Mouse (Mus musculus): ENCODE measurements at regions not wholly inside any gene's neighbourhood (a gene's known extent, or its start where the extent isn't known, plus 50 kb on each side); places are given as distances from the start of the nearest gene placed in this dataset.
A peak's percentile ranks its signal among the peaks of the same experiment; 100 is the strongest.

DNA sequence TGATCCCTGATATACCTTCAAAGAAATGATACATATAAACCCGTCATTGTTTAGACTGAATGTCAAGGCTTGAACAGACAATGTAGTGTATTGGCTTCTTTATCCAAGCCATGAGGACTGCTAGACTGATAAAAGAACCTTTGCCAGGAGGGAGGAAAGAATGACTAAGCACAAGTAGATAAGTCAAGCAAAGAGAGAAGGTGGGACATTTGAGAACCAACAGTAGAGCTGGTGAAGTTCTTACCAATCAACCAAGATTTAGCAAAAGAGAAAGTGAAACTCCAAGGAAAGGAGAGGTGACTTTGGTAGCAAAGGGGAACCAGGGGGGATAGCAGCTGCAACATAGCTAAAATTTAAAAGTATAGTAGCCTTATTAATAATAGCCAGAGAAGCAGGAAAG lies 273.0 kb upstream of the Ldb2 start:
- no peak overlapping the region for H3K27ac ChIP-seq (ENCODE audit: insufficient read depth, low read depth)
- H3K9me3 ChIP-seq (replicated peaks; ENCODE audit: low read length): no peaks in the 10 kb centered on the region
- in situ Hi-C loops (cut with MboI; ENCODE audit: low pct_ligation_motif_present, low pct_unique_long_range_greater_than_20kb, low sequenced_read_pairs) (no loop called here), dilution Hi-C loops (cut with MboI; ENCODE audit: extremely low pct_ligation_motif_present, extremely low pct_unique_long_range_greater_than_20kb, low sequenced_read_pairs) (no loop called here)
- H3K27me3 ChIP-seq (replicated peaks): no peaks in the 10 kb centered on the region
- H3K4me1 ChIP-seq (ENCODE audit: control insufficient read depth in 1 of 2, insufficient read depth in 2 of 2): 0 out of 4 replicates have a peak, but pooled peaks cover 2 to 5% of the 10 kb centered on the region in 2 experiments
- H3K9ac ChIP-seq (ENCODE audit: insufficient read depth, low read depth): no peak overlapping the region
- H3K79me2 ChIP-seq (replicated peaks; ENCODE audit: control insufficient read depth, extremely low read depth, insufficient read depth, poor library complexity, severe bottlenecking): no peaks in the 10 kb centered on the region
- no peaks in the 10 kb centered on the region for H3K36me3 ChIP-seq (replicated peaks in 1 of 2; ENCODE audit: control insufficient read depth in 1 of 2, insufficient read depth in 1 of 2, low read length in 1 of 2)
- H3K4me3 ChIP-seq (replicated peaks in 1 of 3; ENCODE audit: low read depth in 2 of 3, low read length in 2 of 3, poor library complexity in 1 of 3): no peak overlapping the region
- no peak for TF ChIP-seq NELFE (IDR thresholded peaks at IDR 0.05; ENCODE audit: low read depth, low read length)
- no peak for TF ChIP-seq TBP (conservative IDR thresholded peaks at IDR 0.05; ENCODE audit: low read depth, low read length)
- TF ChIP-seq POLR2A (IDR thresholded peaks at IDR 0.05; ENCODE audit: low read depth, low read length): no peak
- TF ChIP-seq JUND (conservative IDR thresholded peaks at IDR 0.05; ENCODE audit: low read depth, low read length): peak; percentile 57
- TF ChIP-seq ZC3H11A (IDR thresholded peaks at IDR 0.05; ENCODE audit: low read depth, low read length): no peak
- TF ChIP-seq MAX (IDR thresholded peaks at IDR 0.05; ENCODE audit: low read length): no peak
- peak overlapping the region; percentile 71; the same call in 1 of the 2 replicates for H3K4me2 ChIP-seq (ENCODE audit: insufficient read depth, low read depth, poor library complexity, severe bottlenecking)
- peak; percentile 41 for DNase-seq (ENCODE audit: extremely low read depth)

DNA sequence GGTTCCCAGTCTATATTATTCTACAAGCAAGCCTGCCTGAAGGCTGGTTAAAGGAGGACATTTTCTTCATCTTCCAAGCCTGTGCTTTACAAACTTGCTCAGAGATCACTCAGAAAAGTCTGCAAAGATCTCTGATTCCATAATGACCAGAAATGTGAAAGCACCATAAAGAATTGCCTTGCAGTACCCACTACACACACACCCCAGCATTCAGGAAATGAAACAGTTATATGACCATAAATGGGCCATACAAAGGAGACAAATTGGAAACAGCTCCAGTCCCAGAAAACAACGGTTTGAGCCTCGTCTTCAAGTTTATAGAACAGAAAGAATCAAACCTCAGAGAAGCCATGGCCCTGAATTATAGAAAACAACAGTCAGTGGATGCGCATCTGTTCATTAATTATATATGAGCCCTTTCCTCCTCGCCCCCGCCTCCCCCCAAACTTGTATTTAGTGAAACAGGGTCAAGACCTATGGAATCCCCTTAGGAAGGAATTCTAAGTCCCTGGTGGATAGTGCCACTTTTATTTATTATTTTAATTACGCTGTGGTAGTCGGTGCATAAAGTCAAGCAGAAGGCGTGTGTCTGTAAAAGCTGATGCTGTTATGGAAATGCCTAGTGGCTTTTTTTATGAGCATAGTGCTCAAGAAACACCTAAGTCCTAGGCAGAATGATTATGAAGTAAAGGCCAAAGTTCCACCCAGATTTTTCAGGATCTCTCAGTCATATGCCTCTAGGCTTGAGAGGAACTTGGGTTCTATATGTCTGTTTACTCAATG lies 266.6 kb upstream of the Ldb2 start:
- in situ Hi-C loops (cut with MboI; ENCODE audit: low pct_ligation_motif_present, low pct_unique_long_range_greater_than_20kb, low sequenced_read_pairs): no loop called here

DNA sequence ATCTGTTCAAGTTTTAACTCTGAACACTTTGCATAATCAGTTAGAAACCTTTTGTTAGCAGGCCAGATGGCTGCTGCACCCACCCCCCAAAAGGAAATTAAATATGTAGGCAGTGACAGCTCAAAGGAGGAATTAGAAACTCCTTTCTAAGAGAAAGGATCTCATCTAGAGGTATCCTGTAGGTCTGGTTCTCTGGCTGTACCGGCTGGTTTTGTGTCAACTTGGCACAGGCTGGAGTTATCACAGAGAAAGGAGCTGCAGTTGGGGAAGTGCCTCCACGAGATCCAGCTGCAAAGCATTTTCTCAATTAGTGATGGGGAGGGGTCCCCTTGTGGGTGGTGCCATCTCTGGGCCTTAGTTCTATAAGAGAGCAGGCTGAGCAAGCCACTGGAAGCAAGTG lies 263.1 kb upstream of the Ldb2 start:
- no peak for DNase-seq (ENCODE audit: extremely low read depth)
- no peaks in the 10 kb centered on the region for H3K9me3 ChIP-seq (replicated peaks; ENCODE audit: low read length)
- no peak overlapping the region for H3K4me3 ChIP-seq (replicated peaks in 1 of 3; ENCODE audit: low read depth in 2 of 3, low read length in 2 of 3, poor library complexity in 1 of 3)
- no peaks in the 10 kb centered on the region for H3K36me3 ChIP-seq (replicated peaks in 1 of 2; ENCODE audit: control insufficient read depth in 1 of 2, insufficient read depth in 1 of 2, low read length in 1 of 2)
- in situ Hi-C loops (cut with MboI; ENCODE audit: low pct_ligation_motif_present, low pct_unique_long_range_greater_than_20kb, low sequenced_read_pairs) (no loop called here), dilution Hi-C loops (cut with MboI; ENCODE audit: extremely low pct_ligation_motif_present, extremely low pct_unique_long_range_greater_than_20kb, low sequenced_read_pairs) (no loop called here)
- TF ChIP-seq MAX (IDR thresholded peaks at IDR 0.05; ENCODE audit: low read length) (no peak), CHD1 (IDR thresholded peaks at IDR 0.05; ENCODE audit: low read depth, low read length) (no peak), BHLHE40 (IDR thresholded peaks at IDR 0.05; ENCODE audit: low read depth, low read length) (no peak), USF2 (conservative IDR thresholded peaks at IDR 0.05; ENCODE audit: low read depth, low read length) (no peak), NRF1 (IDR thresholded peaks at IDR 0.05; ENCODE audit: low read depth, low read length) (no peak)
- no peaks in the 10 kb centered on the region for H3K79me2 ChIP-seq (replicated peaks; ENCODE audit: control insufficient read depth, extremely low read depth, insufficient read depth, poor library complexity, severe bottlenecking)
- H3K4me2 ChIP-seq (ENCODE audit: insufficient read depth, low read depth, poor library complexity, severe bottlenecking): no peak overlapping the region
- H3K27me3 ChIP-seq (replicated peaks): no peaks in the 10 kb centered on the region
- H3K4me1 ChIP-seq (ENCODE audit: control insufficient read depth in 1 of 2, insufficient read depth in 2 of 2): no peaks in the 10 kb centered on the region
- no peak overlapping the region for H3K9ac ChIP-seq (ENCODE audit: insufficient read depth, low read depth)
- H3K27ac ChIP-seq (ENCODE audit: insufficient read depth, low read depth): no peak overlapping the region

More for the DNA sequence above, 266.6 kb upstream of the Ldb2 start:
- H3K9me3 ChIP-seq (replicated peaks; ENCODE audit: low read length): no peaks in the 10 kb centered on the region
- H3K27ac ChIP-seq (ENCODE audit: insufficient read depth, low read depth): no peak overlapping the region
- no peaks in the 10 kb centered on the region for H3K36me3 ChIP-seq (replicated peaks in 1 of 2; ENCODE audit: control insufficient read depth in 1 of 2, insufficient read depth in 1 of 2, low read length in 1 of 2)
- H3K4me2 ChIP-seq (ENCODE audit: insufficient read depth, low read depth, poor library complexity, severe bottlenecking): no peak overlapping the region
- H3K9ac ChIP-seq (ENCODE audit: insufficient read depth, low read depth): no peak overlapping the region
- DNase-seq (ENCODE audit: extremely low read depth): no peak
- H3K4me3 ChIP-seq (replicated peaks in 1 of 3; ENCODE audit: low read depth in 2 of 3, low read length in 2 of 3, poor library complexity in 1 of 3): no peak overlapping the region
- dilution Hi-C loops (cut with MboI; ENCODE audit: extremely low pct_ligation_motif_present, extremely low pct_unique_long_range_greater_than_20kb, low sequenced_read_pairs): no loop called here
- no peaks in the 10 kb centered on the region for H3K27me3 ChIP-seq (replicated peaks)
- H3K4me1 ChIP-seq (ENCODE audit: control insufficient read depth in 1 of 2, insufficient read depth in 2 of 2): 0 out of 4 replicates have a peak, but pooled peaks cover 0 to 2% of the 10 kb centered on the region in 2 experiments
- no peaks in the 10 kb centered on the region for H3K79me2 ChIP-seq (replicated peaks; ENCODE audit: control insufficient read depth, extremely low read depth, insufficient read depth, poor library complexity, severe bottlenecking)
- TF ChIP-seq ZNF384 (IDR thresholded peaks at IDR 0.05; ENCODE audit: low read depth, low read length): no peak
- no peak for TF ChIP-seq NELFE (IDR thresholded peaks at IDR 0.05; ENCODE audit: low read depth, low read length)
- no peak for TF ChIP-seq CTCF (conservative IDR thresholded peaks at IDR 0.05 in 1 of 2, IDR thresholded peaks at IDR 0.05 in 1 of 2; ENCODE audit: low read depth in 2 of 2, low read length in 2 of 2)
- no peak for TF ChIP-seq MXI1 (IDR thresholded peaks at IDR 0.05; ENCODE audit: low read depth, low read length)
- no peak for TF ChIP-seq TCF12 (IDR thresholded peaks at IDR 0.05; ENCODE audit: low read depth, low read length)
- no peak for TF ChIP-seq ZC3H11A (IDR thresholded peaks at IDR 0.05; ENCODE audit: low read depth, low read length)
- no peak for TF ChIP-seq MAZ (IDR thresholded peaks at IDR 0.05; ENCODE audit: low read depth, low read length)
- TF ChIP-seq MEF2A (IDR thresholded peaks at IDR 0.05; ENCODE audit: borderline replicate concordance, low read depth, low read length): no peak
- no peak for TF ChIP-seq JUND (conservative IDR thresholded peaks at IDR 0.05; ENCODE audit: low read depth, low read length)
- no peak for TF ChIP-seq SIN3A (IDR thresholded peaks at IDR 0.05; ENCODE audit: low read length)
